Mouse (Mus musculus): ENCODE data around the gene Slc25a35.
A peak's percentile ranks its signal among the peaks of the same experiment; 100 is the strongest.
"Not testable (repeated sequence)": the region's sequence is repeated elsewhere in the genome, so short reads cannot be mapped to it uniquely, and the experiment has no call there.

The Slc25a35 gene

GRCm38 (mm10) chr11:68967337-68968282, at the start of gene Slc25a35:
Gene Slc25a35 (plus strand): TSS chr11:68968131.
- no peaks in the 10 kb centered on the region for H3K27me3 ChIP-seq (ENCODE audit: control insufficient read depth, insufficient read depth, low read length, poor library complexity, severe bottlenecking)
- DNase-seq (ENCODE audit: low read depth, low spot score) = peak; percentile 87
- no peaks in the 10 kb centered on the region for H3K36me3 ChIP-seq (ENCODE audit: control insufficient read depth, insufficient read depth, low read length, poor library complexity, severe bottlenecking)

GRCm38 (mm10) chr11:68923191-68923590, 44.7 kb upstream of the Slc25a35 start:
- H3K27me3 ChIP-seq (ENCODE audit: control insufficient read depth, insufficient read depth, low read length, poor library complexity, severe bottlenecking) = no peaks in the 10 kb centered on the region; the same call in 1 of the 2 replicates

GRCm38 (mm10) chr11:68924749-68925148, 43.2 kb upstream of the Slc25a35 start:
- Histone ChIP-seq H3K27me3 (ENCODE audit: control insufficient read depth, insufficient read depth, low read length, poor library complexity, severe bottlenecking) (no peaks in the 10 kb centered on the region; the same call in 1 of the 2 replicates), H3K36me3 (ENCODE audit: control insufficient read depth, insufficient read depth, low read length, poor library complexity, severe bottlenecking) (no peaks in the 10 kb centered on the region)
- no peak for DNase-seq (ENCODE audit: low read depth, low spot score)

More at GRCm38 (mm10) chr11:68923191-68923590, 44.7 kb upstream of the Slc25a35 start:
- no peak for DNase-seq (ENCODE audit: low read depth, low spot score)
- H3K36me3 ChIP-seq (ENCODE audit: control insufficient read depth, insufficient read depth, low read length, poor library complexity, severe bottlenecking) = no peaks in the 10 kb centered on the region

GRCm38 (mm10) chr11:68926981-68927380, 41.0 kb upstream of the Slc25a35 start, which contains the start of gene Odf4:
Gene Odf4 (minus strand): TSS chr11:68927081.
- H3K36me3 ChIP-seq (ENCODE audit: control insufficient read depth, insufficient read depth, low read length, poor library complexity, severe bottlenecking) = no peaks in the 10 kb centered on the region
- H3K27me3 ChIP-seq (ENCODE audit: control insufficient read depth, insufficient read depth, low read length, poor library complexity, severe bottlenecking) = no peaks in the 10 kb centered on the region
- DNase-seq (ENCODE audit: low read depth, low spot score) = no peak

- H3K36me3 ChIP-seq (ENCODE audit: control insufficient read depth, insufficient read depth, low read length, poor library complexity, severe bottlenecking) = no peaks in the 10 kb centered on the region
- no peaks in the 10 kb centered on the region for H3K27me3 ChIP-seq (ENCODE audit: control insufficient read depth, insufficient read depth, low read length, poor library complexity, severe bottlenecking)
- no peak for DNase-seq (ENCODE audit: low read depth, low spot score)
Measured at GRCm38 (mm10) chr11:68929947-68930346, 38.0 kb upstream of the Slc25a35 start.

- DNase-seq (ENCODE audit: low read depth, low spot score) = no peak
- H3K36me3 ChIP-seq (ENCODE audit: control insufficient read depth, insufficient read depth, low read length, poor library complexity, severe bottlenecking) = no peaks in the 10 kb centered on the region
Measured at GRCm38 (mm10) chr11:68933885-68934507, 33.9 kb upstream of the Slc25a35 start.

GRCm38 (mm10) chr11:68936951-68937350, 31.0 kb upstream of the Slc25a35 start:
- not testable (repeated sequence) for H3K36me3 ChIP-seq (ENCODE audit: control insufficient read depth, insufficient read depth, low read length, poor library complexity, severe bottlenecking); DNase-seq (ENCODE audit: low read depth, low spot score); H3K27me3 ChIP-seq (ENCODE audit: control insufficient read depth, insufficient read depth, low read length, poor library complexity, severe bottlenecking)

More at GRCm38 (mm10) chr11:68933885-68934507, 33.9 kb upstream of the Slc25a35 start:
- H3K27me3 ChIP-seq (ENCODE audit: control insufficient read depth, insufficient read depth, low read length, poor library complexity, severe bottlenecking) = no peaks in the 10 kb centered on the region

- Histone ChIP-seq H3K27me3 (ENCODE audit: control insufficient read depth, insufficient read depth, low read length, poor library complexity, severe bottlenecking) (no peaks in the 10 kb centered on the region), H3K36me3 (ENCODE audit: control insufficient read depth, insufficient read depth, low read length, poor library complexity, severe bottlenecking) (no peaks in the 10 kb centered on the region)
- peak; percentile 85 for DNase-seq (ENCODE audit: low read depth, low spot score)
Measured at GRCm38 (mm10) chr11:68939451-68940304, 28.3 kb upstream of the Slc25a35 start.

- DNase-seq (ENCODE audit: low read depth, low spot score) = no peak
- Histone ChIP-seq H3K36me3 (ENCODE audit: control insufficient read depth, insufficient read depth, low read length, poor library complexity, severe bottlenecking) (no peaks in the 10 kb centered on the region), H3K27me3 (ENCODE audit: control insufficient read depth, insufficient read depth, low read length, poor library complexity, severe bottlenecking) (no peaks in the 10 kb centered on the region)
Measured at GRCm38 (mm10) chr11:68940516-68940915, 27.4 kb upstream of the Slc25a35 start.

GRCm38 (mm10) chr11:68942731-68943130, 25.2 kb upstream of the Slc25a35 start:
- no peaks in the 10 kb centered on the region for H3K27me3 ChIP-seq (ENCODE audit: control insufficient read depth, insufficient read depth, low read length, poor library complexity, severe bottlenecking)
- H3K36me3 ChIP-seq (ENCODE audit: control insufficient read depth, insufficient read depth, low read length, poor library complexity, severe bottlenecking) = no peaks in the 10 kb centered on the region

GRCm38 (mm10) chr11:68945245-68945644, 22.7 kb upstream of the Slc25a35 start:
- no peaks in the 10 kb centered on the region for H3K36me3 ChIP-seq (ENCODE audit: control insufficient read depth, insufficient read depth, low read length, poor library complexity, severe bottlenecking)
- no peaks in the 10 kb centered on the region for H3K27me3 ChIP-seq (ENCODE audit: control insufficient read depth, insufficient read depth, low read length, poor library complexity, severe bottlenecking)
- no peak for DNase-seq (ENCODE audit: low read depth, low spot score)

More at GRCm38 (mm10) chr11:68942731-68943130, 25.2 kb upstream of the Slc25a35 start:
- DNase-seq (ENCODE audit: low read depth, low spot score) = no peak

GRCm38 (mm10) chr11:68946001-68946400, 21.9 kb upstream of the Slc25a35 start:
- no peak for DNase-seq (ENCODE audit: low read depth, low spot score)
- no peaks in the 10 kb centered on the region for H3K36me3 ChIP-seq (ENCODE audit: control insufficient read depth, insufficient read depth, low read length, poor library complexity, severe bottlenecking)
- no peaks in the 10 kb centered on the region for H3K27me3 ChIP-seq (ENCODE audit: control insufficient read depth, insufficient read depth, low read length, poor library complexity, severe bottlenecking)

GRCm38 (mm10) chr11:68946806-68947440, 21.0 kb upstream of the Slc25a35 start:
- no peaks in the 10 kb centered on the region for H3K36me3 ChIP-seq (ENCODE audit: control insufficient read depth, insufficient read depth, low read length, poor library complexity, severe bottlenecking)
- H3K27me3 ChIP-seq (ENCODE audit: control insufficient read depth, insufficient read depth, low read length, poor library complexity, severe bottlenecking) = no peaks in the 10 kb centered on the region
- no peak for DNase-seq (ENCODE audit: low read depth, low spot score)

- Histone ChIP-seq H3K27me3 (ENCODE audit: control insufficient read depth, insufficient read depth, low read length, poor library complexity, severe bottlenecking) (no peaks in the 10 kb centered on the region), H3K36me3 (ENCODE audit: control insufficient read depth, insufficient read depth, low read length, poor library complexity, severe bottlenecking) (no peaks in the 10 kb centered on the region)
- no peak for DNase-seq (ENCODE audit: low read depth, low spot score)
Measured at GRCm38 (mm10) chr11:68947542-68947993, 20.4 kb upstream of the Slc25a35 start.

Measured in splenic B cell, adult 2 months (primary cell).